Mouse (Mus musculus): ENCODE measurements around the gene Agps.

- TF ChIP-seq CTCF (IDR thresholded peaks at IDR 0.05; ENCODE audit: low read depth) (no peak), EP300 (IDR thresholded peaks at IDR 0.05; ENCODE audit: low read depth) (no peak)
These were observed 94.1 kb downstream of the Agps start for GRCm38 (mm10) chr2:75926061-75926460.

Data from heart, postnatal 0 days (tissue).